Mouse (Mus musculus) small intestine, adult 2 months (tissue): ENCODE measurements at regions not wholly inside any gene's neighbourhood (a gene's known extent, or its start where the extent isn't known, plus 50 kb on each side); places are given as distances from the start of the nearest gene placed in this dataset.

ENCODE experiments used
- CTCF ChIP-seq: fragments of 200-500 bp; IDR thresholded peaks from 2 replicates; pipeline ENCODE4 v1.5.1; 2012; ENCODE audit warnings: low read depth, mild to moderate bottlenecking, control low read depth, inconsistent platforms, low read length, moderate library complexity, mixed read lengths; ENCODE audit not compliant: insufficient replicate concordance, insufficient read length; ENCODE audit errors: extremely low read depth
- POLR2A ChIP-seq: fragments of 200-500 bp; IDR thresholded peaks from 2 replicates; pipeline ENCODE4 v1.6.1; 2012; ENCODE audit warnings: low read depth, mild to moderate bottlenecking, control low read depth, inconsistent platforms, low read length, moderate library complexity

DNA sequence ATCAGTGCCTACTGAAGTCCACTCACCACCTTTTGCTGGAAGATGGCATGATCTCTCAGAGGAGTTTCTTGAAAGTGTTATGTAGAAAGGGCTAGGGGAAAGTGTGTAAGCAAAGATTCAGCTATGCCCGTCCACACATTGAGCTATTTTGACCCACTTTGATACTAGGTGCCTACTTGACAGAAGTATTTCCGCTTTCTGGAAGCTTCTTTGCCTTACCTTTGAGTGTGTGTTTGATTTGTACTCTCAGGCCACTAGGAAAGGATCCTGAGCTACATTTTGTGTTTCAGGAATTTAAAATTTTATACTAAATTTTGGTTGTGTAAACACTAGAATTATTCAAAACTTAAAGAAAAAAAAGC is 287.5 kb downstream of the Gm11361 start:
- no peak for TF ChIP-seq CTCF
- TF ChIP-seq POLR2A: no peak
